Mouse (Mus musculus): ENCODE measurements around the gene Ssr2. TPM values are rescaled to one million over a fixed set of nuclear protein-coding genes. Genes with fewer than 3 reads are reported as not detected.
"Not testable (repeated sequence)": the region's sequence is repeated elsewhere in the genome, so short reads cannot be mapped to it uniquely, and the experiment has no call there.

The Ssr2 gene
- polyA plus RNA-seq, 1 experiment, result 77.2 TPM

GRCm38 (mm10) chr3:88593893-88594580 is 18.4 kb downstream of the Ssr2 start:
- no peak for DNase-seq (ENCODE audit: low read depth in 1 of 2, low spot score in 2 of 2)

DNA sequence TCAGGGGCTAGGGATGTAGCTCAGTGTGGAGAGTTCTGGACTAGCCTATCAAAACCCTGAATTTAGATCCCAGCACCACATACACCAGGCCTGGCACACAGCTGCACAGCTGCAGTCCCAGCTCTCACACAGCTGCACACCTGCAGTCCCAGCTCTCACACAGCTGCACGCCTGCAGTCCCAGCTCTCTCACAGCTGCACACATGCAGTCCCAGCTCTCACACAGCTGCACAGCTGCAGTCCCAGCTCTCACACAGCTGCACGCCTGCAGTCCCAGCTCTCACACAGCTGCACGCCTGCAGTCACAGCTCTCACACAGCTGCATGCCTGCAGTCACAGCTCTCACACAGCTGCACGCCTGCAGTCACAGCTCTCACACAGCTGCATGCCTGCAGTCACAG is 20.9 kb downstream of the Ssr2 start:
- WGBS, result 90% methylated on average over 4 of the region's 4 CpGs
- not testable (repeated sequence) for DNase-seq (ENCODE audit: low read depth in 1 of 2, low spot score in 2 of 2); H3K27me3 ChIP-seq (ENCODE audit: control insufficient read depth, insufficient read depth, low read length); H3K4me3 ChIP-seq (ENCODE audit: extremely low read depth, insufficient read depth, insufficient read length); H3K27ac ChIP-seq (ENCODE audit: insufficient read depth, low read length); H3K36me3 ChIP-seq (ENCODE audit: control insufficient read depth, insufficient read depth, low read length)
- H3K4me1 ChIP-seq (ENCODE audit: control insufficient read depth, insufficient read depth, insufficient read length), result peaks cover 18% of the 10 kb centered on the region; the same call in 1 of the 2 replicates

More at GRCm38 (mm10) chr3:88593893-88594580, 18.4 kb downstream of the Ssr2 start:
- WGBS, result 81% methylated on average over 10 of the region's 10 CpGs
- Histone ChIP-seq H3K4me1 (ENCODE audit: control insufficient read depth, insufficient read depth, insufficient read length) (peaks cover 18% of the 10 kb centered on the region; the same call in 1 of the 2 replicates), H3K4me3 (ENCODE audit: extremely low read depth, insufficient read depth, insufficient read length) (no peak overlapping the region), H3K27me3 (ENCODE audit: control insufficient read depth, insufficient read depth, low read length) (no peaks in the 10 kb centered on the region), H3K36me3 (ENCODE audit: control insufficient read depth, insufficient read depth, low read length) (no peaks in the 10 kb centered on the region), H3K27ac (ENCODE audit: insufficient read depth, low read length) (no peak overlapping the region)
- TF ChIP-seq CTCF (IDR thresholded peaks at IDR 0.05; ENCODE audit: extremely low read depth, insufficient read depth, insufficient read length, insufficient replicate concordance) (no peak), POLR2A (IDR thresholded peaks at IDR 0.05; ENCODE audit: low read depth, low read length) (no peak)

DNA sequence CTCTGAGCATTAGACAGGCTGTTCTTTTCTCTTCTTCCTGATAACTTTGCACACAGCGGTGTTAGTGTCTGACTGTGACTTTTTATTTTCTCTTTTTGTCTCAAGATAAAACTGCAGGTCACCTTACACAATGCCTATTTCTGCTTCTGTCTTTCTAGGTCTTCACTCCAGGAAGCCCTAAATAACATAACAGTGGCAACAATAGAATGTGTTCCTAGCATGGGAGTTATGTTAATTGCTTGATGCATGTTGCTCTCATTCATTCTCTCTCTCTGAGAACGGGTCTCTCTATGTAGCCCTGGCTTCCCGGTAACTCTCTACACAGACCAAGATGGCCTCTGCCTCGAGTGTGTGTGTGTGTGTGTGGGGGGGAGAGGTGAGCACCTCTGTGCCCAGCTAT is 26.8 kb downstream of the Ssr2 start:
- Histone ChIP-seq H3K27ac (ENCODE audit: insufficient read depth, low read length) (no peak overlapping the region), H3K4me1 (ENCODE audit: control insufficient read depth, insufficient read depth, insufficient read length) (peaks cover 2% of the 10 kb centered on the region; the same call in 1 of the 2 replicates), H3K4me3 (ENCODE audit: extremely low read depth, insufficient read depth, insufficient read length) (no peak overlapping the region), H3K27me3 (ENCODE audit: control insufficient read depth, insufficient read depth, low read length) (no peaks in the 10 kb centered on the region), H3K36me3 (ENCODE audit: control insufficient read depth, insufficient read depth, low read length) (no peaks in the 10 kb centered on the region)
- TF ChIP-seq POLR2A (IDR thresholded peaks at IDR 0.05; ENCODE audit: low read depth, low read length), result no peak
- no peak for TF ChIP-seq CTCF (IDR thresholded peaks at IDR 0.05; ENCODE audit: extremely low read depth, insufficient read depth, insufficient read length, insufficient replicate concordance)
- WGBS, result 80% methylated on average over 4 of the region's 4 CpGs
- no peak for DNase-seq (ENCODE audit: low read depth in 1 of 2, low spot score in 2 of 2)

DNA sequence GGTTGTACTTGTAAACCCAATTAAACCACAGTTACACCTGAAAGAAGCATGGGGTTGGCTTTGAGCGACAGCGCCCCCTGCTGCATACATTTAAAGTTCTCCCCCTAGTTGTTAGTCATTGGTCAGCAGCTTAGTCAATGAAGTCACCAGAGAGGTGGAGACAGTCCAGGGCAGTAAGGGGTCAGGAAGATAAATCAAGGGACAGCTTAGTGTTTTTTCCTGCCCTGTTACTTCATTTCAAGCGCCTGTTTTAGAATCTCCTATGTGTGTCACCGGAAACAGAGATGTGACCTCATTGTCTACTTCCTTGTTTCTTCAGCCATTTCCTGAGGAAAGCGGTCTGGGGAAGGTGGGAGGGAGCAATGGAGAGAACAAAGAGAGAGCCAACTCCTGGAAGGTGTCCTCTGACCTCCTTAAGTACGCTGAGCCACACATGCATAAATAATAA is 28.1 kb downstream of the Ssr2 start:
- peaks cover 2% of the 10 kb centered on the region; the same call in 1 of the 2 replicates for H3K4me1 ChIP-seq (ENCODE audit: control insufficient read depth, insufficient read depth, insufficient read length)
- DNase-seq (ENCODE audit: low read depth in 1 of 2, low spot score in 2 of 2), result peak; percentile 49 to 73
- TF ChIP-seq POLR2A (IDR thresholded peaks at IDR 0.05; ENCODE audit: low read depth, low read length) (no peak), CTCF (IDR thresholded peaks at IDR 0.05; ENCODE audit: extremely low read depth, insufficient read depth, insufficient read length, insufficient replicate concordance) (peak; percentile 74; the same call in 1 of the 2 replicates)
- H3K36me3 ChIP-seq (ENCODE audit: control insufficient read depth, insufficient read depth, low read length), result no peaks in the 10 kb centered on the region
- no peak overlapping the region for H3K27ac ChIP-seq (ENCODE audit: insufficient read depth, low read length)
- WGBS, result 12% methylated on average over 6 of the region's 6 CpGs
- H3K4me3 ChIP-seq (ENCODE audit: extremely low read depth, insufficient read depth, insufficient read length), result no peak overlapping the region
- H3K27me3 ChIP-seq (ENCODE audit: control insufficient read depth, insufficient read depth, low read length), result no peaks in the 10 kb centered on the region

- Histone ChIP-seq H3K4me3 (ENCODE audit: extremely low read depth, insufficient read depth, insufficient read length) (no peak overlapping the region), H3K27me3 (ENCODE audit: control insufficient read depth, insufficient read depth, low read length) (no peaks in the 10 kb centered on the region), H3K27ac (ENCODE audit: insufficient read depth, low read length) (no peak overlapping the region), H3K4me1 (ENCODE audit: control insufficient read depth, insufficient read depth, insufficient read length) (peaks cover 2% of the 10 kb centered on the region; the same call in 1 of the 2 replicates), H3K36me3 (ENCODE audit: control insufficient read depth, insufficient read depth, low read length) (no peaks in the 10 kb centered on the region)
- no peak for TF ChIP-seq POLR2A (IDR thresholded peaks at IDR 0.05; ENCODE audit: low read depth, low read length)
- 88% methylated on average over 7 of the region's 7 CpGs for WGBS
- DNase-seq (ENCODE audit: low read depth in 1 of 2, low spot score in 2 of 2), result no peak
Observed at GRCm38 (mm10) chr3:88604863-88605262, 29.2 kb downstream of the Ssr2 start.

- H3K4me1 ChIP-seq (ENCODE audit: control insufficient read depth, insufficient read depth, insufficient read length); H3K4me3 ChIP-seq (ENCODE audit: extremely low read depth, insufficient read depth, insufficient read length); H3K27ac ChIP-seq (ENCODE audit: insufficient read depth, low read length); DNase-seq (ENCODE audit: low read depth in 1 of 2, low spot score in 2 of 2); H3K27me3 ChIP-seq (ENCODE audit: control insufficient read depth, insufficient read depth, low read length); H3K36me3 ChIP-seq (ENCODE audit: control insufficient read depth, insufficient read depth, low read length): not testable (repeated sequence)
- 97% methylated on average over 2 of the region's 2 CpGs for WGBS
Observed at GRCm38 (mm10) chr3:88605666-88606065, 30.0 kb downstream of the Ssr2 start, which contains the start of gene Arhgef2. Gene Arhgef2 (plus strand): TSS chr3:88605966.

DNA sequence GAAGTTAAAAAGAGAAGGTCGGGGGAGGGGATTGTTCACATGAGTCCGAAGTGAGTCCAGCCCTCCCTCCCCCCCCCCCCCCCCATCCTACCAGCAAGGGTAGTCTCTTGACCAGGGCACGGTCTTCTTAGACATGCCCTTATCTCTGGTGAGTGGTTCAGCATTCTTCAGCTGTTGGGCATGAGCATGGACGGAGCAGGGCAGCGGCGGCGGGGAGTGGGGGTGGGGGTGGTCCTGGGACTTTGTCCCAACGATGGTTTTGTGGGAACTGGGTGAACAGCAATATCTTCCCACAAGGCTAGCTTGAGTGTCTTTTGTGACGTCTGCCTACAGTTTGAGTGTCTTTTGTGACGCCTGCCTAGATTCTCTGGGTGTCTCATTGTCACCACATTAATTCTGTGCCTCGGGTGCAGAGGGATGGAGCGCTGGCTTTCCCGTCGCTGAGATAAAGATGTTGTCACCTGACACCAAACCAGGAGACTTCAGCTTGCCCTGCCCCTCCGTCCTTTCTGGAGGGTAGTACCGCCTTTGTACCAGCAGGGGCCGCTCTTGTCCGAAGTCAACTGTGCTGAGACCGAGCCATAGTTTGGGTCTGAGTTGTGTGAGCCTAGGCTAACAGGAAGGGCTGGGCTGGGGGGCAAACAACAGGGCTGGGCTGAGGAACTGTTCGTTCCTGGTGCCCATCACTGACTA is 31.5 kb downstream of the Ssr2 start:
- Histone ChIP-seq H3K4me3 (ENCODE audit: extremely low read depth, insufficient read depth, insufficient read length) (peak overlapping the region; percentile 11; the same call in 1 of the 2 replicates), H3K4me1 (ENCODE audit: control insufficient read depth, insufficient read depth, insufficient read length) (peaks cover 2% of the 10 kb centered on the region; the same call in 1 of the 2 replicates), H3K27ac (ENCODE audit: insufficient read depth, low read length) (no peak overlapping the region), H3K27me3 (ENCODE audit: control insufficient read depth, insufficient read depth, low read length) (no peaks in the 10 kb centered on the region), H3K36me3 (ENCODE audit: control insufficient read depth, insufficient read depth, low read length) (no peaks in the 10 kb centered on the region)
- 3% methylated on average over 20 of the region's 20 CpGs for WGBS
- DNase-seq (ENCODE audit: low read depth in 1 of 2, low spot score in 2 of 2), result peak; percentile 61 to 85
- TF ChIP-seq POLR2A (IDR thresholded peaks at IDR 0.05; ENCODE audit: low read depth, low read length) (no peak), CTCF (IDR thresholded peaks at IDR 0.05; ENCODE audit: extremely low read depth, insufficient read depth, insufficient read length, insufficient replicate concordance) (peak; percentile 99)
